Mouse (Mus musculus) MEL (cell line): ENCODE measurements around the gene Agbl3. TPM values are rescaled to one million over a fixed set of nuclear protein-coding genes. Genes with fewer than 3 reads are reported as not detected.

Experiments
- DNase-seq: peaks from one replicate; pipeline ENCODE4 v3.0.0; 2011; ENCODE audit warnings: low read depth, low spot score
- H3K27ac ChIP-seq: 2 replicates; pipeline ENCODE4 v1.5.1; 2012; ENCODE audit warnings: low read depth, mild to moderate bottlenecking, control low read depth, low read length, moderate library complexity; ENCODE audit not compliant: control insufficient read depth
- H3K27me3 ChIP-seq, 2 experiments: fragments of 150-350 bp in 1 of 2; sonication (generic) in 1 of 2; 2 replicates each; pipeline ENCODE4 v1.6.1; 2012; ENCODE audit warnings: low read length in 2 of 2, mild to moderate bottlenecking in 2 of 2, improper control_type of control experiment in 1 of 2, moderate library complexity in 1 of 2; ENCODE audit not compliant: insufficient read depth in 2 of 2, control insufficient read depth in 1 of 2
- H3K36me3 ChIP-seq, 2 experiments: 2 replicates each; pipeline ENCODE4 v1.6.1; 2012 to 2014; ENCODE audit warnings: low read length in 2 of 2, improper control_type of control experiment in 1 of 2, inconsistent platforms in 1 of 2, mild to moderate bottlenecking in 1 of 2; ENCODE audit not compliant: insufficient read depth in 2 of 2, control insufficient read depth in 1 of 2
- H3K4me1 ChIP-seq, 2 experiments: fragments of 150-350 bp in 1 of 2; sonication (generic) in 1 of 2; 2 replicates each; pipeline ENCODE4 v1.6.1; 2012; ENCODE audit warnings: low read length in 2 of 2, improper control_type of control experiment in 1 of 2, mild to moderate bottlenecking in 1 of 2; ENCODE audit not compliant: insufficient read depth in 2 of 2, control insufficient read depth in 1 of 2
- H3K4me3 ChIP-seq, 2 experiments: fragments of 150-350 bp in 1 of 2; sonication (generic) in 1 of 2; 2 replicates each; pipeline ENCODE4 v1.5.1; 2012; ENCODE audit warnings: low read depth in 2 of 2, low read length in 2 of 2, mild to moderate bottlenecking in 2 of 2, moderate library complexity in 2 of 2, control low read depth in 1 of 2, improper control_type of control experiment in 1 of 2; ENCODE audit not compliant: control insufficient read depth in 1 of 2, insufficient read depth in 1 of 2
- H3K79me2 ChIP-seq: 2 replicates; pipeline ENCODE4 v1.6.1; 2012; ENCODE audit warnings: mild to moderate bottlenecking, low read length, moderate library complexity; ENCODE audit not compliant: control insufficient read depth, poor library complexity, insufficient read depth
- H3K9ac ChIP-seq: 2 replicates; pipeline ENCODE4 v1.6.1; 2012; ENCODE audit warnings: low read depth, mild to moderate bottlenecking, control low read depth, low read length, moderate library complexity; ENCODE audit not compliant: control insufficient read depth, poor library complexity, severe bottlenecking
- H3K9me3 ChIP-seq: fragments of 150-350 bp; sonication (generic); replicated peaks from 2 replicates; pipeline ENCODE4 v1.6.1; 2012; ENCODE audit warnings: mild to moderate bottlenecking, low read length, improper control_type of control experiment, moderate library complexity; ENCODE audit not compliant: insufficient read depth
- BHLHE40 ChIP-seq: IDR thresholded peaks from 2 replicates; pipeline ENCODE4 v1.6.1; 2012; ENCODE audit warnings: low read depth, mild to moderate bottlenecking, inconsistent platforms, low read length, improper control_type of control experiment, borderline replicate concordance
- CHD1 ChIP-seq: IDR thresholded peaks from 2 replicates; pipeline ENCODE4 v1.6.1; 2012; ENCODE audit warnings: low read depth, mild to moderate bottlenecking, inconsistent platforms, low read length, improper control_type of control experiment
- ELF1 ChIP-seq: IDR thresholded peaks from 2 replicates; pipeline ENCODE4 v1.6.1; 2014; ENCODE audit warnings: low read depth, mild to moderate bottlenecking, inconsistent platforms, low read length, improper control_type of control experiment, moderate library complexity
- GABPA ChIP-seq: IDR thresholded peaks from 2 replicates; pipeline ENCODE4 v1.6.1; 2012; ENCODE audit warnings: low read depth, mild to moderate bottlenecking, inconsistent platforms, low read length, improper control_type of control experiment, moderate library complexity
- JUND ChIP-seq: IDR thresholded peaks from 2 replicates; pipeline ENCODE4 v1.6.1; 2011; ENCODE audit warnings: low read depth, mild to moderate bottlenecking, improper control_type of control experiment, low read length
- KAT2A ChIP-seq: conservative IDR thresholded peaks from 2 replicates; pipeline ENCODE4 v1.6.1; 2012; ENCODE audit warnings: low read depth, low read length, improper control_type of control experiment, inconsistent platforms
- MEF2A ChIP-seq: IDR thresholded peaks from 2 replicates; pipeline ENCODE4 v1.6.1; 2014; ENCODE audit warnings: low read depth, mild to moderate bottlenecking, inconsistent platforms, low read length, improper control_type of control experiment; ENCODE audit not compliant: poor library complexity, insufficient replicate concordance, severe bottlenecking; ENCODE audit errors: extremely low read depth
- MYC ChIP-seq: IDR thresholded peaks from 2 replicates; pipeline ENCODE4 v1.6.1; 2011; ENCODE audit warnings: low read depth, mild to moderate bottlenecking, low read length, improper control_type of control experiment, moderate library complexity
- POLR2A ChIP-seq, 2 experiments: IDR thresholded peaks; 2 replicates each; pipeline ENCODE4 v1.6.1; 2011 to 2012; ENCODE audit warnings: low read length in 2 of 2, mild to moderate bottlenecking in 2 of 2, control low read depth in 1 of 2, improper control_type of control experiment in 1 of 2, low read depth in 1 of 2, moderate library complexity in 1 of 2; ENCODE audit not compliant: control insufficient read depth in 1 of 2, insufficient read depth in 1 of 2, poor library complexity in 1 of 2
- POLR2AphosphoS2 ChIP-seq: IDR thresholded peaks from 2 replicates; pipeline ENCODE4 v1.6.1; 2011; ENCODE audit warnings: low read length, improper control_type of control experiment
- TBP ChIP-seq: IDR thresholded peaks from 2 replicates; pipeline ENCODE4 v1.8.0; 2011; ENCODE audit warnings: low read depth, low read length, improper control_type of control experiment
- TCF12 ChIP-seq: IDR thresholded peaks from 2 replicates; pipeline ENCODE4 v1.6.1; 2014; ENCODE audit warnings: low read depth, mild to moderate bottlenecking, inconsistent platforms, low read length, improper control_type of control experiment, moderate library complexity
- USF1 ChIP-seq: IDR thresholded peaks from 2 replicates; pipeline ENCODE4 v1.6.1; 2014; ENCODE audit warnings: low read depth, mild to moderate bottlenecking, inconsistent platforms, low read length, improper control_type of control experiment, moderate library complexity
- USF2 ChIP-seq, 2 experiments: IDR thresholded peaks; 2 replicates each; pipeline ENCODE4 v1.6.1; 2011 to 2012; ENCODE audit warnings: improper control_type of control experiment in 2 of 2, low read length in 2 of 2, borderline replicate concordance in 1 of 2, inconsistent platforms in 1 of 2, low read depth in 1 of 2, mild to moderate bottlenecking in 1 of 2; ENCODE audit not compliant: insufficient read depth in 1 of 2
- ZMIZ1 ChIP-seq: IDR thresholded peaks from 2 replicates; pipeline ENCODE4 v1.6.1; 2012; ENCODE audit warnings: low read depth, mild to moderate bottlenecking, inconsistent platforms, low read length, improper control_type of control experiment, moderate library complexity
- ZNF384 ChIP-seq: IDR thresholded peaks from 2 replicates; pipeline ENCODE4 v1.6.1; 2012; ENCODE audit warnings: low read depth, mild to moderate bottlenecking, inconsistent platforms, low read length, improper control_type of control experiment
- polyA plus RNA-seq, 2 experiments: library from polyadenylated mRNA; stranded (reverse) in 1 of 2; unstranded in 1 of 2; fragments of >175 nt in 1 of 2; fragments of >200 nt in 1 of 2; gene quantifications; 2 replicates each; pipeline versions ENCODE4 v1.2.1 to v1.2.4; 2012; ENCODE audit warnings: low replicate concordance in 2 of 2, low read depth in 1 of 2; ENCODE audit not compliant: insufficient read length in 2 of 2, insufficient read depth in 1 of 2, missing spikeins in 1 of 2
- total RNA-seq: library from RNA; depleted of rRNA; stranded (reverse); fragments of 300-350 nt; gene quantifications from 2 replicates; pipeline ENCODE4 v1.2.3, GENCODE M21; 2012

Gene Agbl3
- total and polyA plus RNA-seq, 3 experiments: 1.3 TPM; not detected in 2

- H3K27me3 ChIP-seq: no peaks in the 10 kb centered on the region
- H3K9me3 ChIP-seq: no peaks in the 10 kb centered on the region
- H3K4me1 ChIP-seq: peaks cover 3 to 29% of the 10 kb centered on the region in 2 experiments
- peaks cover 0 to 18% of the 10 kb centered on the region in 2 experiments; a peak in 3 of 4 replicates for H3K36me3 ChIP-seq
- DNase-seq: peak; percentile 45
- no peak overlapping the region for H3K9ac ChIP-seq
- no peak overlapping the region for H3K27ac ChIP-seq
- no peak overlapping the region for H3K4me3 ChIP-seq
- no peaks in the 10 kb centered on the region; the same call in 1 of the 2 replicates for H3K79me2 ChIP-seq
- TF ChIP-seq TBP (0 out of 2 replicates have a peak, but pooled peaks have one; percentile 42), BHLHE40 (no peak), ELF1 (0 out of 2 replicates have a peak, but pooled peaks have one; percentile 17)
Measured at GRCm38 (mm10) chr6:34901911-34902444, 121.7 kb downstream of the Agbl3 start.

- Histone ChIP-seq H3K9me3 (no peaks in the 10 kb centered on the region), H3K9ac (no peak overlapping the region), H3K27me3 (no peaks in the 10 kb centered on the region), H3K27ac (no peak overlapping the region), H3K4me3 (no peak overlapping the region), H3K79me2 (no peaks in the 10 kb centered on the region; the same call in 1 of the 2 replicates), H3K4me1 (peaks cover 4 to 35% of the 10 kb centered on the region in 2 experiments), H3K36me3 (peaks cover 0 to 24% of the 10 kb centered on the region in 2 experiments; a peak in 3 of 4 replicates)
- TF ChIP-seq JUND: no peak
- no peak for TF ChIP-seq TBP
- TF ChIP-seq MYC: no peak
- no peak for TF ChIP-seq CHD1
- TF ChIP-seq TCF12: no peak
- no peak for TF ChIP-seq MEF2A
- no peak for TF ChIP-seq POLR2A (IDR thresholded peaks at IDR 0.05; ENCODE audit: control insufficient read depth in 1 of 2, insufficient read depth in 1 of 2, low read depth in 1 of 2, low read length in 2 of 2, poor library complexity in 1 of 2)
- TF ChIP-seq USF2 (IDR thresholded peaks at IDR 0.05; ENCODE audit: borderline replicate concordance in 1 of 2, insufficient read depth in 1 of 2, low read depth in 1 of 2, low read length in 2 of 2): no peak
- TF ChIP-seq GABPA: no peak
- TF ChIP-seq KAT2A: no peak
- DNase-seq: no peak
Measured at GRCm38 (mm10) chr6:34902578-34902977, 122.3 kb downstream of the Agbl3 start.

GRCm38 (mm10) chr6:34903441-34903840 is 123.2 kb downstream of the Agbl3 start:
- Histone ChIP-seq H3K9ac (no peak overlapping the region), H3K27me3 (no peaks in the 10 kb centered on the region), H3K79me2 (no peaks in the 10 kb centered on the region; the same call in 1 of the 2 replicates), H3K4me3 (no peak overlapping the region), H3K9me3 (no peaks in the 10 kb centered on the region), H3K4me1 (peaks cover 4 to 41% of the 10 kb centered on the region in 2 experiments), H3K36me3 (peaks cover 0 to 31% of the 10 kb centered on the region in 2 experiments; a peak in 3 of 4 replicates), H3K27ac (no peak overlapping the region)
- no peak for TF ChIP-seq MEF2A
- TF ChIP-seq ZMIZ1: no peak
- TF ChIP-seq ZNF384: no peak
- no peak for TF ChIP-seq KAT2A
- TF ChIP-seq POLR2A (IDR thresholded peaks at IDR 0.05; ENCODE audit: control insufficient read depth in 1 of 2, insufficient read depth in 1 of 2, low read depth in 1 of 2, low read length in 2 of 2, poor library complexity in 1 of 2): no peak
- no peak for TF ChIP-seq TCF12
- no peak for TF ChIP-seq USF1
- TF ChIP-seq POLR2AphosphoS2: no peak
- peak; percentile 31 for DNase-seq
